Mouse (Mus musculus) liver, adult 2 months (tissue): Measurements from ENCODE around the gene Ulk3.

ENCODE experiments used
- CTCF ChIP-seq: fragments of 200-500 bp; IDR thresholded peaks from 2 replicates; pipeline ENCODE4 v1.5.1; 2011; ENCODE audit warnings: low read depth, low read length, control low read depth
- POLR2A ChIP-seq: fragments of 200-500 bp; IDR thresholded peaks from 2 replicates; pipeline ENCODE4 v1.6.1; 2011; ENCODE audit warnings: low read length, control low read depth; ENCODE audit not compliant: insufficient read depth; ENCODE audit errors: extremely low read depth

GRCm38 (mm10) chr9:57584991-57585390 is 4.3 kb upstream of the Ulk3 start:
- no peak for TF ChIP-seq CTCF
- TF ChIP-seq POLR2A, result no peak
